Mouse (Mus musculus) cerebellum, adult 2 months (tissue): ENCODE data around the gene Oip5.

Source experiments
- CTCF ChIP-seq: fragments of 200-500 bp; IDR thresholded peaks from 2 replicates; pipeline ENCODE4 v1.5.1; 2011; ENCODE audit warnings: low read depth, mild to moderate bottlenecking, control low read depth, low read length, moderate library complexity, borderline replicate concordance; ENCODE audit not compliant: insufficient read depth
- POLR2A ChIP-seq: fragments of 200-500 bp; IDR thresholded peaks from 2 replicates; pipeline ENCODE4 v1.6.1; 2011; ENCODE audit warnings: low read length, control low read depth, borderline replicate concordance; ENCODE audit not compliant: insufficient read depth

DNA sequence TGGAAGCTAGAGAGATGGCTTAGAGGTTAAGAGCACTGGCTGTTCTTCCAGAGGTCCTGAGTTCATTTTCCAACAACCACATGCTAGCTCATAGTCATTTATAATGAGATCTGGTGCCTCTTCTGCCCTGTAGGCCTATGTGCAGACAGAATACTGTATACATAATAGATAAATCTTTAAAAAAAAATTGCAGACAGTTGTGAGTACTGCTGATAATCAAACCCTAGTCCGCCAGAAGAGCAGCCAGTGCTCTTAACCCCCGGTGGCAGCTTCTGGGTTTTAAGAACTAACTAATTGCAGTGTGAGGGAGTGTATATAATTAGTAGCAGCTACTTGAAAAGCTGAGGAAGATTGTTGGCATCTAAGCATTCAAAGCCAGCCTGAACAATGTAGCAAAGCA is 34.8 kb downstream of the Oip5 start:
- TF ChIP-seq CTCF (no peak), POLR2A (no peak)
